Mouse (Mus musculus): ENCODE results near the gene Amigo1.

GRCm38 (mm10) chr3:108187111-108187795 is 1.1 kb downstream of the Amigo1 start:
- no peak for TF ChIP-seq CTCF (IDR thresholded peaks at IDR 0.05; ENCODE audit: extremely low read depth, insufficient read depth, insufficient read length, insufficient replicate concordance)
- no peak for TF ChIP-seq POLR2A (IDR thresholded peaks at IDR 0.05; ENCODE audit: low read depth, low read length)
